Mouse (Mus musculus): ENCODE results near the gene Slc25a11. TPM values are rescaled to one million over a fixed set of nuclear protein-coding genes. Genes with fewer than 3 reads are reported as not detected.

The Slc25a11 gene
- polyA plus RNA-seq, 1 experiment from 2014 or later, result 144 TPM

GRCm38 (mm10) chr11:70605024-70605566 is 42.2 kb downstream of the Slc25a11 start:
- no peak overlapping the region for H3K27ac ChIP-seq (replicated peaks; ENCODE audit: low read depth, low read length)
- DNase-seq (ENCODE audit: low spot score) (peak; percentile 82), ATAC-seq (replicated peaks; ENCODE audit: insufficient number of reproducible peaks, low FRiP score, low TSS enrichment, low read depth) (no peak)
- H3K9me3 ChIP-seq (replicated peaks; ENCODE audit: control insufficient read depth, low read length), result no peaks in the 10 kb centered on the region
- no peaks in the 10 kb centered on the region for H3K4me1 ChIP-seq (ENCODE audit: control insufficient read depth, insufficient read depth, low read length)
- no peaks in the 10 kb centered on the region for H3K27me3 ChIP-seq (ENCODE audit: control insufficient read depth, insufficient read depth, low read length)
- no peak overlapping the region for H3K9ac ChIP-seq (replicated peaks; ENCODE audit: low read length)
- no peak overlapping the region for H3K4me3 ChIP-seq (ENCODE audit: low read depth, low read length)
- 66% methylated on average over 14 of the region's 14 CpGs for WGBS
- peaks cover 12% of the 10 kb centered on the region for H3K36me3 ChIP-seq (replicated peaks; ENCODE audit: control insufficient read depth, insufficient read depth, low read depth, low read length)
- no peak overlapping the region for H3K4me2 ChIP-seq (ENCODE audit: low read depth, low read length)

GRCm38 (mm10) chr11:70598451-70598953 is 48.8 kb downstream of the Slc25a11 start:
- Histone ChIP-seq H3K36me3 (replicated peaks; ENCODE audit: control insufficient read depth, insufficient read depth, low read depth, low read length) (no peaks in the 10 kb centered on the region), H3K4me1 (ENCODE audit: control insufficient read depth, insufficient read depth, low read length) (no peaks in the 10 kb centered on the region), H3K4me2 (ENCODE audit: low read depth, low read length) (no peak overlapping the region), H3K9ac (replicated peaks; ENCODE audit: low read length) (no peak overlapping the region), H3K4me3 (ENCODE audit: low read depth, low read length) (no peak overlapping the region), H3K9me3 (replicated peaks; ENCODE audit: control insufficient read depth, low read length) (no peaks in the 10 kb centered on the region), H3K27ac (replicated peaks; ENCODE audit: low read depth, low read length) (no peak overlapping the region), H3K27me3 (ENCODE audit: control insufficient read depth, insufficient read depth, low read length) (no peaks in the 10 kb centered on the region)
- ATAC-seq (replicated peaks; ENCODE audit: insufficient number of reproducible peaks, low FRiP score, low TSS enrichment, low read depth), result no peak
- WGBS, result 88% methylated on average over 9 of the region's 9 CpGs
- no peak for DNase-seq (ENCODE audit: low spot score)

GRCm38 (mm10) chr11:70597301-70597700 is 50.0 kb downstream of the Slc25a11 start:
- no peak overlapping the region for H3K9ac ChIP-seq (replicated peaks; ENCODE audit: low read length)
- no peak overlapping the region for H3K27ac ChIP-seq (replicated peaks; ENCODE audit: low read depth, low read length)
- no peak overlapping the region for H3K4me2 ChIP-seq (ENCODE audit: low read depth, low read length)
- H3K4me1 ChIP-seq (ENCODE audit: control insufficient read depth, insufficient read depth, low read length), result no peaks in the 10 kb centered on the region
- 87% methylated on average over 6 of the region's 6 CpGs for WGBS
- no peaks in the 10 kb centered on the region for H3K36me3 ChIP-seq (replicated peaks; ENCODE audit: control insufficient read depth, insufficient read depth, low read depth, low read length)
- H3K4me3 ChIP-seq (ENCODE audit: low read depth, low read length), result no peak overlapping the region
- no peaks in the 10 kb centered on the region for H3K27me3 ChIP-seq (ENCODE audit: control insufficient read depth, insufficient read depth, low read length)
- no peaks in the 10 kb centered on the region for H3K9me3 ChIP-seq (replicated peaks; ENCODE audit: control insufficient read depth, low read length)
- ATAC-seq (replicated peaks; ENCODE audit: insufficient number of reproducible peaks, low FRiP score, low TSS enrichment, low read depth) (no peak), DNase-seq (ENCODE audit: low spot score) (no peak)

GRCm38 (mm10) chr11:70596094-70596493 is 51.2 kb downstream of the Slc25a11 start:
- H3K27me3 ChIP-seq (ENCODE audit: control insufficient read depth, insufficient read depth, low read length), result no peaks in the 10 kb centered on the region
- WGBS, result 48% methylated on average over 4 of the region's 4 CpGs
- H3K9ac ChIP-seq (replicated peaks; ENCODE audit: low read length), result no peak overlapping the region
- no peaks in the 10 kb centered on the region for H3K36me3 ChIP-seq (replicated peaks; ENCODE audit: control insufficient read depth, insufficient read depth, low read depth, low read length)
- DNase-seq (ENCODE audit: low spot score), result no peak
- no peaks in the 10 kb centered on the region for H3K9me3 ChIP-seq (replicated peaks; ENCODE audit: control insufficient read depth, low read length)
- no peak overlapping the region for H3K4me2 ChIP-seq (ENCODE audit: low read depth, low read length)
- no peaks in the 10 kb centered on the region for H3K4me1 ChIP-seq (ENCODE audit: control insufficient read depth, insufficient read depth, low read length)
- ATAC-seq (replicated peaks; ENCODE audit: insufficient number of reproducible peaks, low FRiP score, low TSS enrichment, low read depth), result no peak
- no peak overlapping the region for H3K4me3 ChIP-seq (ENCODE audit: low read depth, low read length)
- H3K27ac ChIP-seq (replicated peaks; ENCODE audit: low read depth, low read length), result no peak overlapping the region

GRCm38 (mm10) chr11:70595638-70596037 is 51.6 kb downstream of the Slc25a11 start:
- DNase-seq (ENCODE audit: low spot score) (no peak), ATAC-seq (replicated peaks; ENCODE audit: insufficient number of reproducible peaks, low FRiP score, low TSS enrichment, low read depth) (no peak)
- Histone ChIP-seq H3K27me3 (ENCODE audit: control insufficient read depth, insufficient read depth, low read length) (no peaks in the 10 kb centered on the region), H3K9ac (replicated peaks; ENCODE audit: low read length) (no peak overlapping the region), H3K4me3 (ENCODE audit: low read depth, low read length) (no peak overlapping the region), H3K4me1 (ENCODE audit: control insufficient read depth, insufficient read depth, low read length) (no peaks in the 10 kb centered on the region), H3K4me2 (ENCODE audit: low read depth, low read length) (no peak overlapping the region), H3K27ac (replicated peaks; ENCODE audit: low read depth, low read length) (no peak overlapping the region), H3K9me3 (replicated peaks; ENCODE audit: control insufficient read depth, low read length) (no peaks in the 10 kb centered on the region), H3K36me3 (replicated peaks; ENCODE audit: control insufficient read depth, insufficient read depth, low read depth, low read length) (no peaks in the 10 kb centered on the region)
- WGBS, result 66% methylated on average over 2 of the region's 2 CpGs

- DNase-seq (ENCODE audit: low spot score), result no peak
- H3K4me1 ChIP-seq (ENCODE audit: control insufficient read depth, insufficient read depth, low read length), result no peaks in the 10 kb centered on the region
- no peak overlapping the region for H3K4me3 ChIP-seq (ENCODE audit: low read depth, low read length)
- no peaks in the 10 kb centered on the region for H3K27me3 ChIP-seq (ENCODE audit: control insufficient read depth, insufficient read depth, low read length)
- H3K4me2 ChIP-seq (ENCODE audit: low read depth, low read length), result no peak overlapping the region
- 88% methylated on average over 15 of the region's 15 CpGs for WGBS
- no peak overlapping the region for H3K27ac ChIP-seq (replicated peaks; ENCODE audit: low read depth, low read length)
- H3K9ac ChIP-seq (replicated peaks; ENCODE audit: low read length), result no peak overlapping the region
- no peaks in the 10 kb centered on the region for H3K36me3 ChIP-seq (replicated peaks; ENCODE audit: control insufficient read depth, insufficient read depth, low read depth, low read length)
- no peak for ATAC-seq (replicated peaks; ENCODE audit: insufficient number of reproducible peaks, low FRiP score, low TSS enrichment, low read depth)
- H3K9me3 ChIP-seq (replicated peaks; ENCODE audit: control insufficient read depth, low read length), result no peaks in the 10 kb centered on the region
Measured at GRCm38 (mm10) chr11:70594253-70594989, 52.9 kb downstream of the Slc25a11 start.

Other genes starting within 250 kb of the Slc25a11 start
- 34.9 and 39.4 TPM in 2 replicates for gene Pelp1, start 237.4 kb downstream of the Slc25a11 start, polyA plus RNA-seq (2014; fragmentation: Nextera tagmentation; extraction: Ambion mirVana)
- gene Arrb2, start 214.8 kb downstream of the Slc25a11 start, polyA plus RNA-seq (2014; fragmentation: Nextera tagmentation; extraction: Ambion mirVana), result 21.4 and 24.1 TPM in 2 replicates
- 38.7 and 46.9 TPM in 2 replicates for gene Med11, start 195.6 kb downstream of the Slc25a11 start, polyA plus RNA-seq (2014; fragmentation: Nextera tagmentation; extraction: Ambion mirVana)
- gene Zmynd15, start 188.0 kb downstream of the Slc25a11 start, polyA plus RNA-seq (2014; fragmentation: Nextera tagmentation; extraction: Ambion mirVana), result 0.18 and 0.26 TPM in 2 replicates
- gene Cxcl16, start 187.5 kb downstream of the Slc25a11 start, polyA plus RNA-seq (2014; fragmentation: Nextera tagmentation; extraction: Ambion mirVana), result 0.81 and 0.91 TPM in 2 replicates
- gene Tm4sf5, start 142.2 kb downstream of the Slc25a11 start, polyA plus RNA-seq (2014; fragmentation: Nextera tagmentation; extraction: Ambion mirVana), result 0.36 TPM in 1 of 2 replicates, not detected in the other
- gene Vmo1, start 132.9 kb downstream of the Slc25a11 start, polyA plus RNA-seq (2014; fragmentation: Nextera tagmentation; extraction: Ambion mirVana), result 0.45 TPM in 1 of 2 replicates, not detected in the other
- gene Gltpd2, start 128.3 kb downstream of the Slc25a11 start, polyA plus RNA-seq (2014; fragmentation: Nextera tagmentation; extraction: Ambion mirVana), result 0.46 TPM in 1 of 2 replicates, not detected in the other
- gene Psmb6, start 122.1 kb downstream of the Slc25a11 start, polyA plus RNA-seq (2014; fragmentation: Nextera tagmentation; extraction: Ambion mirVana), result 827 and 878 TPM in 2 replicates
- gene Gm40193, start 114.5 kb downstream of the Slc25a11 start, polyA plus RNA-seq (2014; fragmentation: Nextera tagmentation; extraction: Ambion mirVana), result not detected in 2 replicates
- gene Pld2, start 107.4 kb downstream of the Slc25a11 start, polyA plus RNA-seq (2014; fragmentation: Nextera tagmentation; extraction: Ambion mirVana), result 1.6 and 2.2 TPM in 2 replicates
- gene Mink1, start 84.6 kb downstream of the Slc25a11 start, polyA plus RNA-seq (2014; fragmentation: Nextera tagmentation; extraction: Ambion mirVana), result 12.6 and 13.7 TPM in 2 replicates
- not detected in 2 replicates for gene 4930544D05Rik, start 31.6 kb downstream of the Slc25a11 start, polyA plus RNA-seq (2014; fragmentation: Nextera tagmentation; extraction: Ambion mirVana)
- not detected in 2 replicates for gene Chrne, start 28.3 kb downstream of the Slc25a11 start, polyA plus RNA-seq (2014; fragmentation: Nextera tagmentation; extraction: Ambion mirVana)
- 0.93 and 1.3 TPM in 2 replicates for gene Gp1ba, start 8.4 kb downstream of the Slc25a11 start, polyA plus RNA-seq (2014; fragmentation: Nextera tagmentation; extraction: Ambion mirVana)
- gene Rnf167, start 244 bp downstream of the Slc25a11 start, polyA plus RNA-seq (2014; fragmentation: Nextera tagmentation; extraction: Ambion mirVana), result 81.9 and 92.8 TPM in 2 replicates
- 1,669 and 1,679 TPM in 2 replicates for gene Pfn1, start 7.2 kb upstream of the Slc25a11 start, polyA plus RNA-seq (2014; fragmentation: Nextera tagmentation; extraction: Ambion mirVana)
- gene Eno3, start 9.7 kb upstream of the Slc25a11 start, polyA plus RNA-seq (2014; fragmentation: Nextera tagmentation; extraction: Ambion mirVana), result 30.7 and 40.4 TPM in 2 replicates
- 107 and 118 TPM in 2 replicates for gene Spag7, start 21.9 kb upstream of the Slc25a11 start, polyA plus RNA-seq (2014; fragmentation: Nextera tagmentation; extraction: Ambion mirVana)
- gene Camta2, start 40.6 kb upstream of the Slc25a11 start, polyA plus RNA-seq (2014; fragmentation: Nextera tagmentation; extraction: Ambion mirVana), result 4.4 and 7.3 TPM in 2 replicates
- gene Inca1, start 52.7 kb upstream of the Slc25a11 start, polyA plus RNA-seq (2014; fragmentation: Nextera tagmentation; extraction: Ambion mirVana), result 0.73 and 0.82 TPM in 2 replicates
- gene Kif1c, start 53.1 kb upstream of the Slc25a11 start, polyA plus RNA-seq (2014; fragmentation: Nextera tagmentation; extraction: Ambion mirVana), result 7.5 and 8.3 TPM in 2 replicates
- 6.7 and 7.3 TPM in 2 replicates for gene Zfp3, start 116.7 kb upstream of the Slc25a11 start, polyA plus RNA-seq (2014; fragmentation: Nextera tagmentation; extraction: Ambion mirVana)
- not detected in 2 replicates for gene Scimp, start 165.1 kb upstream of the Slc25a11 start, polyA plus RNA-seq (2014; fragmentation: Nextera tagmentation; extraction: Ambion mirVana)
- 36.2 and 36.6 TPM in 2 replicates for gene Rabep1, start 197.3 kb upstream of the Slc25a11 start, polyA plus RNA-seq (2014; fragmentation: Nextera tagmentation; extraction: Ambion mirVana)

All from embryonic facial prominence, embryonic 11.5 days (tissue).